Mouse (Mus musculus) WW6 (cell line): Measurements from ENCODE around the gene Ptchd3.

Experiments used
- DNase-seq: peaks from one replicate; pipeline ENCODE4 v3.0.0-alpha.2; 2013; ENCODE audit warnings: low read depth, low spot score

The Ptchd3 gene

DNA sequence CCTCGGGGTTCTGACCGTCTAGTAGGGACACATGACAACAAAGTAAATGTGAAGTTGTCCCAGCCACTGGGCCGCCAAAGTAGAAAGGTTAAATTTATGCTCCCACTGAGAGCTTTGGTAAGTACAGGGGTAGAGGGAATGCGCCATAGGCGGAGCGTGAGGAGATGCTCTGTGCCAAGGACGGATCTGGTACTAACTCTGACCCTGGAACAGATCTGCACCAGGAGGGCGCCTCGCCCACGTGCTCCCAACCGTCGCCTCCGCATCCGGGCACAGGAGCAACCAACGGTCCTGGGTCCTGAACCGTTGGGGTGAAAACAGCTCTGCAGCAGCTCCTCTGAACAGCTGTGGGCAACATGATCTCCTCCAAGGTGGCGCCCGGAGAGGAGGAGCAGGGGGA is at the start of gene Ptchd3:
Gene Ptchd3 (plus strand): TSS at position 301 of the 400 bp plus-strand sequence.
- peak; percentile 26 for DNase-seq

DNA sequence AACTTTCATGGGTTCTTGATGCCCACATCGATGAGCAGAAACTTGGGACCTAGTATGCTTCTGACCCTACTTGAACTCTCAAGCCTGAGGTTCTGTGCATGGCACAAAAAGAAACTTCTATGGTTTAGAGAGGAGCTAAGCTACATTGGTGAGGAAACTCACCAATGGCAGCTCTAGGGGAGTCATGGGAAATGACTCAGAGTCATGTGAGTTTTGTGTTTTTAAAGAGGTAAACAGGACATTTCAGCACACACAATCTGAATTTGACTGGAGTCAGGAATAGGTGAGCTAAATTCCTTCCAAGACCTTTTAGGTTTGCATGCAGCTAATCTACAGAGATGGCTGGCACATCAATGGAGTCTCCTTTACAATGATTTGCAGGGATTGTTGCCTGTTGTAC is 48.2 kb upstream of the Ptchd3 start:
- no peak for DNase-seq

DNA sequence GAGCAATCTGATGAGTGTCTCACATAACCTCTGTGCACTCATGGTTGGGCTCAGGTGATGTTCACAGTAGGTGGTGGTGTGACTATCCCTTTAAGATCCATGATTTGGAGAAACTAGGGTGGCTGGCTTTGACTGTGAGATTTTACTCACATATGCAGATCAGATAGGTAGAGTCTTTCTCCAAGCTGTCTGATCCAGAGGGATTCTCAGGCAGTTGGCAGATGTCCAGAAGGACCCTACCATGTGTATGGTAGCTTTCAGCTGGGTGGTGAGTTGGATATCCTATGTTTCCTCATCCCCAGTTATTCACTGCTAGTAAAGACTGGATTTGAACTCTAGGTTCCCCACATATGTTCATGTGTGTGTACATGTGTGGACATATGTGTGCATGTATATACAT is 42.6 kb upstream of the Ptchd3 start:
- DNase-seq, result no peak

DNA sequence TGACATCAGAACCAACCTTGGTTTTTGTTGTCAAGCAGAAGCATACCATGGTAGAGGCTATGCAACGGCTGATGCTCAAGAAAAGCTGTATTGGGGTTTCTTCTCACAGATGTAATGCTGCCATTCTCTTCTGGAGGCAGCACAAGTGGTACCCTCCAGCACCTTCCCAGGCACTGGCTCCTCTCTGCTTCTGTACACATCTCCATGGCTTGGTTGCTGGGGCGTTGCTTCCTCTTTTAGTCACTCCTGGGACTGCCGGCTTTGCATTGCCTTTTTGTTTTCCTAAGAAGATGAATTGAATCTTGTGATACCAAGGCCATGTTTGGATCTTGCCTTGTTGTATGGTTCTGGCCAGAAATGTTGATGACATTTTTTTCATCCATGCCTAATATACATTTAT is 40.5 kb upstream of the Ptchd3 start:
- no peak for DNase-seq

DNA sequence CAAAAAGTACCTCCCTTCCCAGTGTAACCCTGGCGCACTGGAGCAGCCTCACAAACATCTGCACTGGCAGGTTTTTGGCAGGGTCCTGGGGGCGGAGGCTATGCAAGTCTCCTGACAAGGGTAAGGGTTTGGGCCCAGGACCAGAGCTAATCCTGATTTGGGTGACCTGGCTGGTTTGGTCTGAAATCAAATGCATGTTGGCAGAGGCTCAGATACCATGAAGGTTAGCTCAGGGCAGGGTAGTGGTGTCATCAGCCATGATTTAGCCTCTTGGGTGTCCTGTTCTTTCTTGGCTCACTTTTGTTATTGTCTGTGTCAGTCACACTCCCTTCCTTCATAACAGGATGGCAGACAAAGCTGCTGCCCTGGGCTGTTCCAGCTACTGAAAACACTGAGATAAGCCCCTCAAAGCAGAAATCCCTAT is 39.4 kb upstream of the Ptchd3 start:
- DNase-seq, result no peak

DNA sequence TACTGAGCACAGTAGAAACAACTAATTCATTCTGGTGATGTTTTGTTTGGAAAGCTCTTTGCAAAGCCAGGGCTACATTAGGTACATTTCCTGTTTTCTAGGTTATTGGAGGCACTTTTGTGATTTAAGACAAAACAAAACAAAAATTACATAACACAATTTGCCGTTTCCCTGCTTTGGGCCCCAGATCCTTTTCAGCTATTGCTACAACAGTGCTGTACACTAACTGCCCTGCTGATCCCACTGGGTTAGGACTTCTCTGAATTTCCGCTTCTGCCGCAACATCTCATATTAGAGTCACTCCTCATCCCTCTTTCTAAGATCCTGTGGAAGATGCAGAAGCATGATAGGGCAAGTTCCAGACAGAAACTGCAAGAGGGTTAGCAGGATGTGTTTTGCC is 38.6 kb upstream of the Ptchd3 start:
- DNase-seq, result no peak

DNA sequence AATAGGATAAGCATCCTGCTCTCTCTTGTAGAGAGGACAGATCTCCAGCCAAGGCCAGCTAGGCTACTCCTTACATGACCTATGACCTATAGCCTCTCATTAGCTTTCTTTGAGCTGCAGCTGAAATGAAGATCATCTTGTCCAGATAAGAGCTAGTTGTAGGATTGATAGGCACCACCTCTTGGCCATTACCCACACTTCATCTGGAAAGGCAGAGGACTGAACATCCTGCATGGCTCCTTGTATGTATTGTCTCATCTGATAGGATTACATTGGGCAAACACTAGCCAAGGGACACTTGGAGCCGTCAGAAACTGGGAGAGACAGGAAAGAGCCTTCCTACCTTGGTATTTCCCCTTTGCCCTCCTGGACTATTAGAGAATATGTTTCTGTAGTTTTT is 38.1 kb upstream of the Ptchd3 start:
- no peak for DNase-seq

DNA sequence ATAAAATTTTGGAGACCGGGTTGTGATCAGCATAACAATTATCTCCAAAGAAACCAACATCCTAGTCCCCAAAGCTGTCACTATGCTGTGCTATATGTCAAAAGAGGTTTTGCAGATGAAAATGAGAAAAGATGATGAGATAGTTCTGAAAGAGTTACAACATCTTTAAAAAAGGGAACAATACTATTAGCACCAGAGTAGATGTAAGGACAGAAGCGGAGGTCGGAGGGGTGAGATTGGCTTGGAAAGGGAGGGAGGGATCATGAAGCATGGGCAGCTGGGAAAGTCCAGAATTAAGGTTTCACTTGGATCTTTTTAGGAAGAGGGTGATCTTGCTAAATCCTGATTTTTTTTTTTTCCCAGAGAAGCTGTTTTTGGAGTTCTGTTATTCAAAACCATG is 36.5 kb upstream of the Ptchd3 start:
- DNase-seq, result no peak

DNA sequence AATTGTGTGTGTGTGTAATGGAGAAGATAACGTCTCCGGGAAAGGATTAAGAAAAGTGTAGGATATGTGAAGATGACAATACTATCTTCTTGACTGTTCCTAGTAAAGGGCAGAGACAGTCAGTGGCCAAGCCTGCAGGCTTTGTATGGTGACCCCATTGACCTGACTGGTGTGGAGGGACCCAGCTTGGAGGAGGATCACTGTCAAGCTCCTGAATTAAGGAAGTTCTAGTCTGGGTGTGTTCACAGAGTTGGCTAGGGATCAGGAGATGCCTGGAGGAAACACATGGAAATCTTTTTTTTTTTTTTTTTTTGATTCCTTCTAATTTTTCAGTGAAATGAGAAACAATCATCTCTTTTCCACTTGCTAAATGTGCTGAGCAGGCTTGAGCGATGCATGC is 35.9 kb upstream of the Ptchd3 start:
- DNase-seq, result no peak

DNA sequence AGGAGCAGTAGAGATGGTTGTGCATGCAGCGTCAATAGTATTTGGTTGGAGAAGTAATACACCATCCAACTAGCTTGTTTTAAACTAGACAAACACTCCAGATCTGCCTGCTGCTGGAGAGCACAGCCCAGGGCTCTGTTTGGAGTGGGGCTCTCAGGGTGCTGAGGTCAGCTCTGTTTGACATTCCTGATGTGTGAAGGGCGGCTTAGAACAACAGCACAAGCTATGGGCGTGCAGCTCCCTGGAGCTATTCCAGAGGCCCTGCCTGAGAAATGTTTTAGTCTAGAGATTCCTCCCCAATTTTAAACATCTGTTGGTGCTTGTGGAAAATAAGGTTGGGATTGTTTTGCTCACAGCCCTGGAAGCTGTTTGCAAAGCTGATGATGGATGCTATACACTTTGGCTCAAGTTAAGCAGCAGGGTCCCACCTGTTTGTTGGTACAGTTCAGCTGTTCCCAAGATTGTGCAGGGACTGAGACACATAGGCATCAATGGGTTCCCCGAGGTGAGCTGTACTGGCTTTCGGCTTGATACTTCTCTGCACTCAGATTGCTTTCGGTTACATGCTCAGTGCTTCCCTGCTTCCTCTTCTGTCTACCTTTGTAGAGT is 35.4 kb upstream of the Ptchd3 start:
- no peak for DNase-seq

DNA sequence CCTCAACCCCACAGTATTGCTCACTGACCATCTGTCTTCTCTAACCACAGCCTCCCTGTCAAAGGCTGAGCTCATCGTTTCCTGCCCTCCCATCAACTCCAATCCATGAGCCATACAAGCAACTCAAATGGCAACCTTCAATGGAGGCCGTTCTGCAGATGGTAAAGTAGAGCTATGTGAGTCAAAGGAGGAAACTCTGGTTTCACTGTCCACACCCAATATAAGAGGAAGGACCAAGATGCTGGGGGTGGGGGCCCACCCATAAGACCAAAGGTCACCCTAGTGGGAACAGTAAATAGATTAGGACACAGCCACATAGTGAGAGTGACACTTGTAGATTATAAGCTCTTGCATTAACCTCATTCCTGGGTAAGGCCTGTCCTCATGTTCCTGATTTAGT is 34.1 kb upstream of the Ptchd3 start:
- no peak for DNase-seq

DNA sequence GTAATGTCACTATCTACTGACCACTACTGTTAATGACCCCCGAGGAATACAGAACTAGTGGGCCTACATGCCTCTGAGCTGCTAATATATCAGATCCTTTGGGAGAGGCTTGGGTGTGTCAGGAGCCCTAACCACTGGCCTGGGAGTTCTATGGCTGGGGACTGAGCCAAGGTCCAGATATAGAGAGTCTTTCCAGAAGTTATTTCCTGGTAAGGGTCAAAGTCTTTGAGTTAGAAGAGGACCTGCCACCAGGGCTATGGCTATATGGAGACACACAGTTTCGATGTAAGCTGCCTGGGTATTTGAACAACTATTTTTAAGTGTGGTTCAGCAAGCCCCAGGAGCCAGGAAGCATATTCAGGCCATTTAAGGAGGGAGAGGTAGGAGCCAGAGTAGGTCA is 31.5 kb upstream of the Ptchd3 start:
- DNase-seq, result no peak

DNA sequence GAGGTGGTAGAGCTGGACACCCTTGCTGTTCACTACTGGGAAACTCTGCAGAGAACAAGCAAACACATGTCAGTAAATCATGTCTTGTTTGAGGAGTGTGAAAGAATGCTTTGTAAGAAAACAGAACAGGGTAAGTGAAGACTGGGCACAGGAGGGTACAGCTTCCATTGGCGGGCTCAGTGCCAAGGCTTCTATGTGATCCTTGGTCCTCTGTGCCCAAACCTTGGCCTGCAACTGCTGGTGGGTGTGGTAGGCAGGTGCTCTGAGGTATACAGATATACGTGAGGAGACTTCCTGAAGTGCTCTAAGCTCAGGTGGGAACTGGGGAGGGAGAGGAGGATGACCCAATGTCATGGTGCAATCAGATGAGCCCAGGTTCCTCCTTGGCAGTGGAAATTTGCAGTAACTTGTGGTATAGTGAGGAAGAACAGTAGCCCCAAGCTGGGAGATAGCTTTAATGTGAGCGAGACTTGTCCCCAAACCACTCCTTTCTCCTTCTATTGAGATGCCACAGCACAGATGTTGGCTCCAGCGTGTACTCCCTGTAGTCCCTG is 30.2 kb upstream of the Ptchd3 start:
- no peak for DNase-seq

DNA sequence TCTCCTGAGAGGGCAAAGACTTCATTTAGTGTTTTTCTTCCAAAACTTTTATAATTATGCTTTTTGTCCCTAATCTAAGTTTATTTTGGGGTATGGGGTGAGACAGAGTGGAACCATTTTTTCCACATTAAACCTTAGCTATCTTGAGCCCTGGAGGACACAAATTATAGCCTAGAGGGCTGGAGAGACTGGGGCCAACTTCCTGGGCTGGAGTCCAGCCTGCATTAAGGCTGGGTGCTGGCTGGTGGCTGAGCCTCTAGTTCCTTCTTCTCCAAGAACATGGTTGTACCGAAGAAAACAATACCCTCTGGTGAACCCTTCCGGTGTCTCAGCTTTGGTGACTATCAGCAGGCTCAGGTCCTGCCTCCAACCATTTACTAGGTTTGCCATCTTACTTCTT is 27.3 kb upstream of the Ptchd3 start:
- DNase-seq, result no peak

DNA sequence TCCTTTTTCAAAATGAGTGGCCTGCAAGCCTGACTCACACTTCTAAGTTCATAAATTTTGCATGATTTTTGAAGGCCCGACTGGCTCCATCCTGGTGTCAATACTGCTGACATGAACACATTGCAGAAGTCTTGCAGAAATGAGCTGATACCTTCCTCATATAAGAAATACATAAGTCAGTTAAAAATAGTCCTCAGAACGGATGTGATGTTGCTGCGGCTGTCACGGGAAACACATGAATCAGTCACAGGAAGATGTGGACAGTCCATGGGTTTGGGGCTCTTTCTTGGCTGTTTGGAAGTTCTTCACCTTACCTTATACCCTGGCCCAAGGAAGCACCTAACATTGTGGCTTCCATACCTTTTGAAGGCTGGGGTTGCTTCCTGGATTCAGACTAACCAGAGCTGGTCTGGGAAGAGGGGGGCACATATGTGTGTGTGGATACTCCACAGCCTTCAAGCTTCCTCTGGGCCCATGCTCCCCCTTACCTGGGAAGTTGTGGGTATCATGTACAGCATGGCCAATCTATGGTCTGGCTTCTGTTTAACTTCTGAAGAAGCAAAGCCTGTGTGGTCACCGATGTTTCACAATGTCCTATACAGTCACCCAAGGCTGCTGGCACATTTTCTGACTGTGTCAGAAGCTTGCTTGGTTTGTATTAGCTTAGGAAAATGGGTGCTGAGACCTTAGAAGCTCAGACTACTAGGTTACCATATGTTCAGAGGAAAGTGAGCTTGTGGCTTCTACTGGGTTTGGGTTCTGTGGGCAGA is 25.6 kb upstream of the Ptchd3 start:
- no peak for DNase-seq

DNA sequence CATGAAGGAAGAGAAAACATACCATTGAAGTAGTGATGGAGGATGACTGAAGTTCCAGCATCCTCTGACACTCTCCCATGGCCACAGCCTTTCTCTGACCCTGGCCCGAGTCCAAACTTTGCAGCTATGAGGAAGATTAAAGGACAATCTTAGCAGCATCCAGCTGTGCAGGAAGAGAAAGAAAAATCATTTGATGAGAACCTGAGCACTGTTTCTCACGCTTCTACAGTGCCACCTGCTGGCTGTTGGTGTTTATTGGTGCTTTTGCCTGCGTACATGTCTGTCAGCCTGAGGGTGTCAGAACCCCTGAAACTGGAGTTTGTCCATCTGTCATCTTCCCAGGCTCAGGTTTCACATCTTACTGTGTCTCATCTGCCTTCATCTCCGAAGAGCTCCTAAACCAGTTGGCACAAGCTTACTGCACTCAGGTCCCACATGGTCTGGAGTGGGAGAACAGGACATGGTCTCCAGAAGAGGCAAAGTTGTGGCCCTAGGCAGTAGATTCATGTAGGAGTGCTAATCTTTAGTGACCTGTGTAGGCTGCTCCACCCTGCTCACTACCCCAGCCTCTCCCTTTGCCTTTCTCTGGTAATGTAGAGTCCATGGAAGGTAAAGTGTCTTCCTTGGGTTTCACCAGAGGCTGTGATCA is 21.7 kb upstream of the Ptchd3 start:
- peak; percentile 60 for DNase-seq

DNA sequence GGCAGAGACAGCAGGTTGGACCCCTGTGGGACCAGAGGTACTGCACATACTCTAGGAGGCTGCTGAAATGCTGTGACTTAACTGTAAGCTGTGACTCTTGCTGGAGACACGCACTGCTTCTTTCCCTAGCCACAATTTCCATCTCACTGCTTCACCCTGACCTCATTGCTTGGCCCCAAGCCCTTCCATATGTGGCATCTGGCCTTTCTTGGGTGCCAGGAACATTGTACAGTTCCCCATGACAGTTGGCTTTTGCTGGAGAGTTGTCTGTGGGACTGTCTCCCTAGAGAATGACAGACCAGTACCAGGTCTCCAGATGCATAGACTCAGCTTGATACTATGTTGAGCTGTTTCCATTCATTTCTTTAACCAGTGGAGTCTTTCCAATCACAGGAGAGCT is 21.2 kb upstream of the Ptchd3 start:
- no peak for DNase-seq

DNA sequence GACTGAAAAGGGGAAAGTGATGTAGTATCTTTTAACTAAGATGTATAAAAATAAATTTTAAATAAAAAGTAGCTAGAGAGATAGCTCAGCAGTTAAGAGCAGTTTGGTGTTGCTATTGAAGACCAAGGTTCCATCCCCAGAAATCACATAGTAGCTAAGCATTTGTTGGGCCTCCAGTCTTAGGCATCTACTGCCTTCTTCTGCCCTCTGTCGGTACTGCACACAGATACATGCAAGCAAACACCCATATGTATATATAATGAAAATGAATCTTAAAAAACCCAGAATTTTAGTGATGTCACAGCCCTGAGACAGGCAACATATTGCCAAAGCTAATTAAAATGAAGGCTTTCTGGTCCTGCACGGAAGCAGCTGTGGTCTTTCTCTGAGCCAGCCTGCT is 15.9 kb downstream of the Ptchd3 start:
- DNase-seq, result no peak

DNA sequence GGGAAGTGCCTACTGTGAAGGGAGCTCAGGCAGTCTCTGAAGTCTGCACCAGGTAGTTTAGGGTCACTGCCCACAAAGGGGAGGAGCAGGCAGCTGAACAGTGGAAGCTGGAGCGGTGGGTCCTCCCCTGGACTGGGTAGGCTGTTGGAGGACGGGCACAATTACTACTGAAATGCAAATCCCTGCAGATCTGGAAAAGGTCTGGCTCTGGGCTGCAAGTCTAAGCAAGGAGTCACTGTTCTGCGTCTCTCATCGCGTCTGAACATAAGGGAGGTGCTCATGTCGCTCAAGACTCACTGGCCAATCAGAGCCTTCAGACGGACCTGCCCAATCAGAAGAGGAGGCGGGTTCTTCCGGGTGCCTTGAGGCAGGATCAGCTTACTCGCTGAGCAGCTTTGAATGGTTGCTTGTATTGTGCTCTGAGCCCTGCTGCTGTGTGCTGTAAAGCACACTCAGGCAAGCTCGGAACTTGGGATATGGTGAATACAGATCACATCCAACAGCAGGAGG is 17.8 kb downstream of the Ptchd3 start:
- DNase-seq, result peak; percentile 89
